Mouse (Mus musculus) E14TG2a.4 (cell line): Measurements from ENCODE around the gene Chrnb1.

ENCODE experiments used
- H3K27me3 ChIP-seq: 2 replicates; pipeline ENCODE4 v1.6.1; 2014; ENCODE audit warnings: low read length, control low read depth; ENCODE audit not compliant: insufficient read depth
- H3K36me3 ChIP-seq: 2 replicates; pipeline ENCODE4 v1.6.1; 2014; ENCODE audit warnings: low read length, control low read depth; ENCODE audit not compliant: insufficient read depth
- H3K4me1 ChIP-seq: replicated peaks from 2 replicates; pipeline ENCODE4 v1.6.1; 2014; ENCODE audit warnings: low read depth, low read length, control low read depth
- H3K4me3 ChIP-seq: replicated peaks from 2 replicates; pipeline ENCODE4 v1.5.1; 2014; ENCODE audit warnings: mild to moderate bottlenecking, low read length
- H3K9me3 ChIP-seq: 2 replicates; pipeline ENCODE4 v1.6.1; 2014; ENCODE audit warnings: low read length, control low read depth
- CTCF ChIP-seq: conservative IDR thresholded peaks from 2 replicates; pipeline ENCODE4 v1.5.1; 2014; ENCODE audit warnings: low read length
- NANOG ChIP-seq: IDR thresholded peaks from 2 replicates; pipeline ENCODE4 v1.6.1; 2014; ENCODE audit warnings: borderline replicate concordance, low read length, mixed read lengths
- POU5F1 ChIP-seq: IDR thresholded peaks from 2 replicates; pipeline ENCODE4 v1.6.1; 2014; ENCODE audit warnings: low read length, borderline replicate concordance

Gene Chrnb1

GRCm38 (mm10) chr11:69795168-69795982 is at the start of gene Chrnb1:
Gene Chrnb1, minus strand, starts transcription at chr11:69795943.
- H3K4me3 ChIP-seq: peak within 1 kb of the TSS; percentile 87
- H3K9me3 ChIP-seq: no peaks in the 10 kb centered on the region
- no peak for TF ChIP-seq NANOG
- H3K27me3 ChIP-seq: peaks cover 60% of the 10 kb centered on the region
- no peaks in the 10 kb centered on the region for H3K36me3 ChIP-seq
- H3K4me1 ChIP-seq: peaks cover 43% of the 10 kb centered on the region

- Histone ChIP-seq H3K27me3 (peaks cover 34% of the 10 kb centered on the region), H3K36me3 (peaks cover 12% of the 10 kb centered on the region), H3K4me1 (peaks cover 39% of the 10 kb centered on the region), H3K9me3 (no peaks in the 10 kb centered on the region), H3K4me3 (peak overlapping the region; percentile 85)
- TF ChIP-seq POU5F1: no peak
- no peak for TF ChIP-seq NANOG
- no peak for TF ChIP-seq CTCF
Measured at GRCm38 (mm10) chr11:69838714-69839104, 43.0 kb upstream of the Chrnb1 start.

GRCm38 (mm10) chr11:69837952-69838713 is 42.4 kb upstream of the Chrnb1 start, which contains the start of gene Tmem256:
Gene Tmem256, plus strand, starts transcription at chr11:69838514.
- TF ChIP-seq CTCF: no peak
- TF ChIP-seq POU5F1: no peak
- TF ChIP-seq NANOG: no peak
- Histone ChIP-seq H3K4me3 (peak within 1 kb of the TSS; percentile 85), H3K27me3 (peaks cover 39% of the 10 kb centered on the region)

GRCm38 (mm10) chr11:69837604-69837951 is 41.8 kb upstream of the Chrnb1 start, which contains the start of gene Nlgn2:
Gene Nlgn2, minus strand, starts transcription at chr11:69837784.
- Histone ChIP-seq H3K4me1 (peaks cover 45% of the 10 kb centered on the region), H3K9me3 (no peaks in the 10 kb centered on the region), H3K4me3 (peak within 1 kb of the TSS; percentile 85), H3K36me3 (peaks cover 15% of the 10 kb centered on the region), H3K27me3 (peaks cover 45% of the 10 kb centered on the region)
- TF ChIP-seq NANOG: no peak
- TF ChIP-seq POU5F1: no peak
- TF ChIP-seq CTCF: no peak

More at GRCm38 (mm10) chr11:69837952-69838713, 42.4 kb upstream of the Chrnb1 start, which contains the start of gene Tmem256:
- Histone ChIP-seq H3K9me3 (no peaks in the 10 kb centered on the region), H3K4me1 (peaks cover 45% of the 10 kb centered on the region), H3K36me3 (peaks cover 12% of the 10 kb centered on the region)

GRCm38 (mm10) chr11:69836703-69837576 is 41.2 kb upstream of the Chrnb1 start:
- Histone ChIP-seq H3K9me3 (no peaks in the 10 kb centered on the region), H3K4me3 (peak overlapping the region; percentile 85), H3K36me3 (peaks cover 21% of the 10 kb centered on the region), H3K27me3 (peaks cover 51% of the 10 kb centered on the region), H3K4me1 (peaks cover 45% of the 10 kb centered on the region)
- no peak for TF ChIP-seq NANOG
- no peak for TF ChIP-seq CTCF
- no peak for TF ChIP-seq POU5F1

- Histone ChIP-seq H3K9me3 (no peaks in the 10 kb centered on the region), H3K36me3 (peaks cover 21% of the 10 kb centered on the region), H3K4me3 (0 out of 2 replicates have a peak overlapping the region, but pooled peaks have one; percentile 29), H3K4me1 (peaks cover 51% of the 10 kb centered on the region), H3K27me3 (peaks cover 58% of the 10 kb centered on the region)
- TF ChIP-seq POU5F1 (no peak), NANOG (no peak), CTCF (no peak)
Measured at GRCm38 (mm10) chr11:69835966-69836335, 40.2 kb upstream of the Chrnb1 start.

GRCm38 (mm10) chr11:69835326-69835965 is 39.7 kb upstream of the Chrnb1 start:
- 0 out of 2 replicates have a peak overlapping the region, but pooled peaks have one; percentile 29 for H3K4me3 ChIP-seq
- TF ChIP-seq CTCF (no peak), NANOG (no peak), POU5F1 (no peak)
- peaks cover 56% of the 10 kb centered on the region for H3K4me1 ChIP-seq
- H3K27me3 ChIP-seq: peaks cover 58% of the 10 kb centered on the region
- H3K9me3 ChIP-seq: no peaks in the 10 kb centered on the region
- peaks cover 19% of the 10 kb centered on the region for H3K36me3 ChIP-seq
